Mouse (Mus musculus): ENCODE data around the gene Pdzd2.

GRCm38 (mm10) chr15:12354281-12354810, 385.4 kb downstream of the Pdzd2 start:
- TF ChIP-seq CTCF (IDR thresholded peaks at IDR 0.05; ENCODE audit: control insufficient read depth, insufficient read depth, low read length), result no peak
- no peak for TF ChIP-seq POLR2A (IDR thresholded peaks at IDR 0.05; ENCODE audit: borderline replicate concordance, control insufficient read depth, low read depth, low read length)

Measured in bone marrow, adult 2 months (tissue).